Mouse (Mus musculus): Measurements from ENCODE around the gene Espn.

Espn gene

GRCm38 (mm10) chr4:152151966-152152544 lies at the start of gene Espn:
Espn (minus strand) TSS chr4:152152371.
- DNase-seq: peak; percentile 84 to 89

- DNase-seq: no peak
These were observed 49.3 kb upstream of the Espn start for GRCm38 (mm10) chr4:152201492-152201891.

GRCm38 (mm10) chr4:152199617-152200016 lies 47.4 kb upstream of the Espn start:
- DNase-seq: no peak

- DNase-seq: no peak
These were observed 45.4 kb upstream of the Espn start for GRCm38 (mm10) chr4:152197545-152197944.

GRCm38 (mm10) chr4:152196276-152196675 lies 44.1 kb upstream of the Espn start:
- no peak for DNase-seq

- no peak for DNase-seq
These were observed 42.5 kb upstream of the Espn start for GRCm38 (mm10) chr4:152194476-152195175.

GRCm38 (mm10) chr4:152192569-152192968 lies 40.4 kb upstream of the Espn start:
- no peak for DNase-seq

- DNase-seq: no peak
These were observed 38.5 kb upstream of the Espn start for GRCm38 (mm10) chr4:152190701-152191100.

- DNase-seq: no peak
These were observed 38.0 kb upstream of the Espn start for GRCm38 (mm10) chr4:152190096-152190653.

GRCm38 (mm10) chr4:152189691-152190090 lies 37.5 kb upstream of the Espn start:
- no peak for DNase-seq

- DNase-seq: no peak
These were observed 36.9 kb upstream of the Espn start for GRCm38 (mm10) chr4:152189071-152189470.

GRCm38 (mm10) chr4:152188651-152189050 lies 36.5 kb upstream of the Espn start:
- no peak for DNase-seq

GRCm38 (mm10) chr4:152187142-152187541 lies 35.0 kb upstream of the Espn start:
- no peak for DNase-seq

GRCm38 (mm10) chr4:152186205-152187082 lies 34.3 kb upstream of the Espn start:
- peak in 1 of 2 experiments; percentile 33 for DNase-seq

- peak; percentile 71 to 81 for DNase-seq
These were observed 33.5 kb upstream of the Espn start for GRCm38 (mm10) chr4:152185510-152186204.

GRCm38 (mm10) chr4:152185137-152185509 lies 33.0 kb upstream of the Espn start:
- peak; percentile 51 to 70 for DNase-seq

- DNase-seq: peak in 1 of 2 experiments; percentile 38
These were observed 32.3 kb upstream of the Espn start for GRCm38 (mm10) chr4:152184353-152185035.

- DNase-seq: no peak
These were observed 30.0 kb upstream of the Espn start for GRCm38 (mm10) chr4:152182205-152182604.

- DNase-seq: no peak
These were observed 27.9 kb upstream of the Espn start for GRCm38 (mm10) chr4:152179946-152180660.

GRCm38 (mm10) chr4:152178916-152179705 lies 26.9 kb upstream of the Espn start:
- no peak for DNase-seq

Data from kidney, postnatal 4 days (tissue).